Mouse (Mus musculus): ENCODE results near the gene Arhgdig. TPM values are rescaled to one million over a fixed set of nuclear protein-coding genes. Genes with fewer than 3 reads are reported as not detected.
A peak's percentile ranks its signal among the peaks of the same experiment; 100 is the strongest.

The Arhgdig gene
- total RNA-seq, 1 experiment = 15.0 TPM

DNA sequence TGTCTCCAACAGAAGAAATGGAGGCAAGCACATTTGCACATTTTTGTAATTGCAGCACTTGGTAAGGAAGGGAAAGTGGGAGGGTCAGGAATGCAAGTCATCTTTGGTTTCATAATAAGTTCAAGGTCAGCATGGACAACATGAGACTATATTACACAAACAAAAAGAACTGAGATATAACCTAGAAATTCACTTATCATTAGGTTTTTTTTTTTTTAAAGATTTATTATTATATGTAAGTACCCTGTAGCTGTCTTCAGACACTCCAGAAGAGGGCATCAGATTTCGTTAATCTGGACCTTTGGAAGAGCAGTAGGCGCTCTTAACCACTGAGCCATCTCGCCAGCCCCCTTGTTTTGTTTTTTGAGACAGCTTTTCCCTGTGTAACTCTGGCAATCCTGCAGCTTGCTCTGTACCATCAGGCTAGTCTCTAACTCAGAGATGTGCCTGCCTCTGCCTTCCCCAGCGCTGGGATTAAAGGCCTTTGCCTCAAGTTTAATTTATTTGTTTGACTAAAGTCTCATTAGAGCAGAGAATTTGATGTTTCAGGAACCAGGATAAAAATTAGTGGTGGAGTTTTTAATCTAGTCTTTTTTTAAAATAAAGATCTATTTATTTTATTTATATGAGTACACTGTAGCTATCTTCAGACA, 44.4 kb upstream of the Arhgdig start:
- Histone ChIP-seq H3K4me3 (ENCODE audit: insufficient read depth in 1 of 2, low read depth in 1 of 2, low read length in 2 of 2, poor library complexity in 1 of 2, severe bottlenecking in 1 of 2) (peak overlapping the region in 1 of 2 experiments; percentile 84; a peak in 2 of 4 replicates), H3K9me3 (ENCODE audit: control insufficient read depth, insufficient read depth, low read depth, low read length) (no peaks in the 10 kb centered on the region), H3K27ac (ENCODE audit: insufficient read depth, low read depth, low read length, poor library complexity, severe bottlenecking) (peak overlapping the region; percentile 46; the same call in 1 of the 2 replicates), H3K9ac (ENCODE audit: insufficient read depth, low read depth, low read length, poor library complexity, severe bottlenecking) (peak overlapping the region; percentile 38; the same call in 1 of the 2 replicates), H3K36me3 (ENCODE audit: control insufficient read depth, insufficient read depth, low read length, poor library complexity, severe bottlenecking) (peaks cover 5% of the 10 kb centered on the region), H3K4me1 (ENCODE audit: control insufficient read depth in 2 of 2, insufficient read depth in 2 of 2, low read length in 2 of 2, poor library complexity in 1 of 2) (peaks cover 0 to 2% of the 10 kb centered on the region in 2 experiments; a peak in 1 of 4 replicates)
- no peak for DNase-seq (ENCODE audit: low read depth, low spot score)
- in situ Hi-C loops (cut with MboI; ENCODE audit: low sequenced_read_pairs in 2 of 2, unreplicated experiment in 2 of 2) = no loop called here
- TF ChIP-seq ZC3H11A (IDR thresholded peaks at IDR 0.05; ENCODE audit: borderline replicate concordance, low read depth, low read length) (no peak), CHD2 (IDR thresholded peaks at IDR 0.05; ENCODE audit: low read depth, low read length) (no peak), ZNF384 (IDR thresholded peaks at IDR 0.05; ENCODE audit: low read depth, low read length) (no peak), HCFC1 (IDR thresholded peaks at IDR 0.05; ENCODE audit: borderline replicate concordance, insufficient read depth, low read length) (no peak), MAFK (IDR thresholded peaks at IDR 0.05; ENCODE audit: insufficient read depth, low read depth, low read length) (no peak)

DNA sequence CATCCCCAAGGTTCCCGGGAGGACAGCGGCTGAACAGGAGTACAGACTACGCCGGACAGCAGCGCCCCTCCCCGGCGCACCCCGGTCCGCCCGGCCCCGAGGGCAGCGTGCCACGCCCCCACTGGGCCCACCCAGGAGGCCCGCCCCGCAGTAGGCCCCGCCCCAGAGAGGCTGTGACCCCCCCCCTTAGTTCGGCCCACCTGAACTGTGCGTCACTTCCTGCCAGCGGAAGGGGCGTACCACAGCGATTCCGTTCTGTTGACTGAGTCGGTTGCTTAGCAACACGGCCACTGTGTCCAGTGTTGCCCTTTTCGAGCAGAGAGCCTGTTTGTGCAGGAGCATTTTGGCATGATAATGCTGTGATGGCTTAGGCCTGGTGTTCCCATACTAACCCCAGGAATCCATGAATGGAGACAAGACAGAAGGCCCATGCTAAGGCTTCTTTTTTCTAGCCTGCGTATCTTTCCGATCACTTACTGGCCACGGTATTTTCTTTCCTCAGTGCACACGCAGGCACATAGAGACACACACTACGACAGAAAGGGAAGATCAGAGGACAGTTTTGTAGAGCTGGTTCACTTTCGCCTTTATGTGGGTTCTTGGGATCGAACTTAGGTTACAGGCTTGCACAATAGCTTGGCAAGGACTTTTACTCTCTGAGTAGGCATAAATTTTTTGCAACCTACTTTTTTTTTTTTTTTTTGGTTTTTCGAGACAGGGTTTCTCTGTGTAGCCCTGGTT, 36.7 kb upstream of the Arhgdig start, which contains the start of gene Fam234a:
Gene Fam234a (minus strand): TSS at position 142 of the 741 bp plus-strand sequence.
- in situ Hi-C loops (cut with MboI; ENCODE audit: low sequenced_read_pairs in 2 of 2, unreplicated experiment in 2 of 2) = no loop called here
- H3K4me1 ChIP-seq (ENCODE audit: control insufficient read depth in 2 of 2, insufficient read depth in 2 of 2, low read length in 2 of 2, poor library complexity in 1 of 2) = peaks cover 4% of the 10 kb centered on the region in 2 experiments; a peak in 2 of 4 replicates
- TF ChIP-seq ZNF384 (IDR thresholded peaks at IDR 0.05; ENCODE audit: low read depth, low read length) (no peak), MAFK (IDR thresholded peaks at IDR 0.05; ENCODE audit: insufficient read depth, low read depth, low read length) (no peak), ZC3H11A (IDR thresholded peaks at IDR 0.05; ENCODE audit: borderline replicate concordance, low read depth, low read length) (no peak)
- H3K4me3 ChIP-seq (ENCODE audit: insufficient read depth in 1 of 2, low read depth in 1 of 2, low read length in 2 of 2, poor library complexity in 1 of 2, severe bottlenecking in 1 of 2) = peak within 1 kb of the TSS; percentile 71 to 80
- H3K9ac ChIP-seq (ENCODE audit: insufficient read depth, low read depth, low read length, poor library complexity, severe bottlenecking) = peak within 1 kb of the TSS; percentile 78
- peak; percentile 86 for DNase-seq (ENCODE audit: low read depth, low spot score)
- H3K36me3 ChIP-seq (ENCODE audit: control insufficient read depth, insufficient read depth, low read length, poor library complexity, severe bottlenecking) = no peaks in the 10 kb centered on the region
- H3K9me3 ChIP-seq (ENCODE audit: control insufficient read depth, insufficient read depth, low read depth, low read length) = no peaks in the 10 kb centered on the region
- peak within 1 kb of the TSS; percentile 46 for H3K27ac ChIP-seq (ENCODE audit: insufficient read depth, low read depth, low read length, poor library complexity, severe bottlenecking)

DNA sequence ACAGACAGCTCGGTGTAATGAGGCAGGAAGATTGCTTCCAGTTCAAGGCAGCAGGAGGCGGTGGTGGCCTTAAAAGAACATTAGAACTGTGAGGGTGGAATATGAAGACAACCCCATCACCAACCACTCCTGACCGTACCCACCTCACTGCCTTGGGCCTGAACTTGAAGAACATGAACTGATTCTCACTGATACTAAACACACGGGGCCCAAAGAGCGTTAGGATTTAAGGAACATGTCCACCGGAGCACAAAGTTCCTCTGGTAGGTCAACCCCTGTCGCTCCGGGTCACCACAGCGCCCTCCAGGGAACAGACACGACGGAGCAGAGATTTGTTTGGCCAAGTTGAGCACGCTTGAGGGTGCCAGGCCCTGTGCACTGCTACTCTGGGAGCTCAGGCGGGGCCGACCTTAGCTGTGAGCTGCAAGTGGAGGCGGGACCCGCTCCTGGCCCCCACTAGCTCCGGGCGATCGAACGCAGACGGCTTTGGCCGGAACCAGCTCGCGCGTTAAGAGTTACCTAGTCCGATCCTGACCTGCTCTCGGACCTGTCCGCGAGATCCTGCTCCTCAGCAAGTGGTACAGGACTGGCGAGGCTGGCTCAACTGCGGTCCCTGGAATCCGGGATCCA, 36.0 kb upstream of the Arhgdig start:
- Histone ChIP-seq H3K4me1 (ENCODE audit: control insufficient read depth in 2 of 2, insufficient read depth in 2 of 2, low read length in 2 of 2, poor library complexity in 1 of 2) (peaks cover 4% of the 10 kb centered on the region in 2 experiments; a peak in 2 of 4 replicates), H3K9me3 (ENCODE audit: control insufficient read depth, insufficient read depth, low read depth, low read length) (no peaks in the 10 kb centered on the region), H3K27ac (ENCODE audit: insufficient read depth, low read depth, low read length, poor library complexity, severe bottlenecking) (peak overlapping the region; percentile 46), H3K4me3 (ENCODE audit: insufficient read depth in 1 of 2, low read depth in 1 of 2, low read length in 2 of 2, poor library complexity in 1 of 2, severe bottlenecking in 1 of 2) (peak overlapping the region; percentile 71 to 80), H3K9ac (ENCODE audit: insufficient read depth, low read depth, low read length, poor library complexity, severe bottlenecking) (peak overlapping the region; percentile 78), H3K36me3 (ENCODE audit: control insufficient read depth, insufficient read depth, low read length, poor library complexity, severe bottlenecking) (no peaks in the 10 kb centered on the region)
- DNase-seq (ENCODE audit: low read depth, low spot score) = peak; percentile 53
- no peak; the same call in 1 of the 2 replicates for TF ChIP-seq CHD2 (IDR thresholded peaks at IDR 0.05; ENCODE audit: low read depth, low read length)
- TF ChIP-seq ZC3H11A (IDR thresholded peaks at IDR 0.05; ENCODE audit: borderline replicate concordance, low read depth, low read length) = no peak
- TF ChIP-seq ZNF384 (IDR thresholded peaks at IDR 0.05; ENCODE audit: low read depth, low read length) = no peak
- no peak for TF ChIP-seq HCFC1 (IDR thresholded peaks at IDR 0.05; ENCODE audit: borderline replicate concordance, insufficient read depth, low read length)
- no peak for TF ChIP-seq MAFK (IDR thresholded peaks at IDR 0.05; ENCODE audit: insufficient read depth, low read depth, low read length)
- in situ Hi-C loops (cut with MboI; ENCODE audit: low sequenced_read_pairs in 2 of 2, unreplicated experiment in 2 of 2) = no loop called here

DNA sequence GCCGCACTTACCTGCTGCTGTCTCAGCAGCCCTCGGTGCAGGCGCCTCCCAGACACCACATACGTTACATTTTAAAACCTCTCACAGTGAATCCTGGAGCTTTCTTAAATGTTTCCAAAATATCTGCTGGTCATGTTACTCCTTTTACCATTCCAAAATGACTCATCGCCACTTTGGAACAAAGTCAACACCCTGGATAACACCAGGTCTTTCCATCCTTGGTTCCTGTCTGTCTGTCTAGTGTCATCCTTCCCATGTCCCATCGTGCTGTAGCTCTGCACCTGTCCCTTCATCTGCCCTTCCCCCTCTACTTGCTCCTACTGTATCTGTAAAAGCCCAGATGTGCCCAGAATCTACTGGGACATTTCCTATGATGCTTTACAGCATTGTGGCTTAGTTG, 33.4 kb upstream of the Arhgdig start:
- no peak for DNase-seq (ENCODE audit: low read depth, low spot score)
- Histone ChIP-seq H3K9me3 (ENCODE audit: control insufficient read depth, insufficient read depth, low read depth, low read length) (no peaks in the 10 kb centered on the region), H3K4me3 (ENCODE audit: insufficient read depth in 1 of 2, low read depth in 1 of 2, low read length in 2 of 2, poor library complexity in 1 of 2, severe bottlenecking in 1 of 2) (no peak overlapping the region), H3K9ac (ENCODE audit: insufficient read depth, low read depth, low read length, poor library complexity, severe bottlenecking) (no peak overlapping the region), H3K36me3 (ENCODE audit: control insufficient read depth, insufficient read depth, low read length, poor library complexity, severe bottlenecking) (no peaks in the 10 kb centered on the region), H3K27ac (ENCODE audit: insufficient read depth, low read depth, low read length, poor library complexity, severe bottlenecking) (no peak overlapping the region), H3K4me1 (ENCODE audit: control insufficient read depth in 2 of 2, insufficient read depth in 2 of 2, low read length in 2 of 2, poor library complexity in 1 of 2) (peaks cover 4% of the 10 kb centered on the region in 2 experiments; a peak in 2 of 4 replicates)
- TF ChIP-seq CHD2 (IDR thresholded peaks at IDR 0.05; ENCODE audit: low read depth, low read length) (no peak), ZNF384 (IDR thresholded peaks at IDR 0.05; ENCODE audit: low read depth, low read length) (no peak), HCFC1 (IDR thresholded peaks at IDR 0.05; ENCODE audit: borderline replicate concordance, insufficient read depth, low read length) (no peak), MAFK (IDR thresholded peaks at IDR 0.05; ENCODE audit: insufficient read depth, low read depth, low read length) (no peak), ZC3H11A (IDR thresholded peaks at IDR 0.05; ENCODE audit: borderline replicate concordance, low read depth, low read length) (no peak)
- in situ Hi-C loops (cut with MboI; ENCODE audit: low sequenced_read_pairs in 2 of 2, unreplicated experiment in 2 of 2) = no loop called here

All from ES-E14 (cell line).